Mouse (Mus musculus) embryo, embryonic 11 days (tissue): Measurements from ENCODE around the gene Il27ra.
"Not testable (repeated sequence)": the region's sequence is repeated elsewhere in the genome, so short reads cannot be mapped to it uniquely, and the experiment has no call there.

Experiments used
- DNase-seq: peaks from one replicate; pipeline ENCODE4 v3.0.0-alpha.2; 2015

The Il27ra gene

GRCm38 (mm10) chr8:83994030-83994429, 48.4 kb downstream of the Il27ra start:
- no peak for DNase-seq

- DNase-seq: no peak
Observed at GRCm38 (mm10) chr8:83992488-83992887, 49.9 kb downstream of the Il27ra start.

- DNase-seq: no peak
Observed at GRCm38 (mm10) chr8:83990170-83990569, 52.2 kb downstream of the Il27ra start.

GRCm38 (mm10) chr8:83989243-83989642, 53.1 kb downstream of the Il27ra start:
- DNase-seq: no peak

- not testable (repeated sequence) for DNase-seq
Observed at GRCm38 (mm10) chr8:83983222-83983621, 59.2 kb downstream of the Il27ra start.

GRCm38 (mm10) chr8:83982449-83982848, 59.9 kb downstream of the Il27ra start:
- no peak for DNase-seq

GRCm38 (mm10) chr8:83981533-83981932, 60.9 kb downstream of the Il27ra start:
- no peak for DNase-seq

GRCm38 (mm10) chr8:83980845-83981244, 61.5 kb downstream of the Il27ra start:
- DNase-seq: no peak
